Mouse (Mus musculus) lung, embryonic 16.5 days (tissue): Measurements from ENCODE around the gene Macrod2. TPM values are rescaled to one million over a fixed set of nuclear protein-coding genes. Genes with fewer than 3 reads are reported as not detected.

ENCODE experiments used
- ATAC-seq: fragments of 200-750 bp; cut with Nextera tagmentation; 2 replicates; pipeline ENCODE4 v1.8.0; 2017; ENCODE audit warnings: low read depth, mild to moderate bottlenecking, moderate library complexity
- H3K27ac ChIP-seq: fragments of 300-500 bp; sonication (generic); 2 replicates; pipeline ENCODE4 v1.5.1; 2014; ENCODE audit warnings: mild to moderate bottlenecking, control low read depth, low read length
- H3K27me3 ChIP-seq: fragments of 300-500 bp; sonication (generic); 2 replicates; pipeline ENCODE4 v1.6.1; 2014; ENCODE audit warnings: low read depth, low read length, mixed read lengths; ENCODE audit not compliant: control insufficient read depth, insufficient read depth
- H3K36me3 ChIP-seq: fragments of 300-500 bp; sonication (generic); 2 replicates; pipeline ENCODE4 v1.6.1; 2014; ENCODE audit warnings: low read length; ENCODE audit not compliant: control insufficient read depth, insufficient read depth
- H3K4me1 ChIP-seq: fragments of 300-500 bp; sonication (generic); replicated peaks from 2 replicates; pipeline ENCODE4 v1.6.1; 2014; ENCODE audit warnings: low read length, mixed read lengths; ENCODE audit not compliant: control insufficient read depth, insufficient read depth
- H3K4me2 ChIP-seq: fragments of 300-500 bp; sonication (generic); 2 replicates; pipeline ENCODE4 v1.6.1; 2014; ENCODE audit warnings: low read depth, low read length, control low read depth
- H3K4me3 ChIP-seq: fragments of 300-500 bp; sonication (generic); 2 replicates; pipeline ENCODE4 v1.5.1; 2014; ENCODE audit warnings: mild to moderate bottlenecking, low read length, control low read depth
- H3K9ac ChIP-seq: fragments of 300-500 bp; sonication (generic); 2 replicates; pipeline ENCODE4 v1.6.1; 2014; ENCODE audit warnings: low read length, control low read depth
- H3K9me3 ChIP-seq: fragments of 300-500 bp; sonication (generic); 2 replicates; pipeline ENCODE4 v1.6.1; 2016; ENCODE audit warnings: low read length; ENCODE audit not compliant: control insufficient read depth
- WGBS: fragments of 180-500 bp; shearing (Covaris S2); extraction: QIAGEN DNeasy Blood & Tissue Kit; methylation state at CpG from one replicate; pipeline ENCODE4 v1.1.7; 2014; 5-methylcytosine and 5-hydroxymethylcytosine counted together
- polyA plus RNA-seq: library from polyadenylated mRNA; unstranded; fragments of >200 nt; fragmentation: Nextera tagmentation; extraction: Ambion mirVana; gene quantifications from 2 replicates; pipeline ENCODE4 v1.2.1, GENCODE M21; 2015

The Macrod2 gene
- polyA plus RNA-seq = 31.4 and 32.1 TPM in 2 replicates

GRCm38 (mm10) chr2:140395179-140395578, at the start of gene Macrod2:
TSS of gene Macrod2 (plus strand) at chr2:140395309.
- peak within 1 kb of the TSS; percentile 17; the same call in 1 of the 2 replicates for H3K27ac ChIP-seq

GRCm38 (mm10) chr2:140359905-140360304, 35.2 kb upstream of the Macrod2 start:
- Histone ChIP-seq H3K36me3 (no peaks in the 10 kb centered on the region), H3K9me3 (no peaks in the 10 kb centered on the region), H3K4me3 (no peak overlapping the region), H3K9ac (no peak overlapping the region), H3K4me2 (no peak overlapping the region), H3K4me1 (no peaks in the 10 kb centered on the region), H3K27ac (no peak overlapping the region), H3K27me3 (no peaks in the 10 kb centered on the region)
- peak; percentile 76 for ATAC-seq
- 28% methylated on average over 2 of the region's 2 CpGs for WGBS

More at GRCm38 (mm10) chr2:140395179-140395578, at the start of gene Macrod2:
- H3K27me3 ChIP-seq = peaks cover 3% of the 10 kb centered on the region; the same call in 1 of the 2 replicates
- H3K4me1 ChIP-seq = peaks cover 6% of the 10 kb centered on the region; the same call in 1 of the 2 replicates
- peak within 1 kb of the TSS; percentile 71 for H3K9ac ChIP-seq
- H3K9me3 ChIP-seq = no peaks in the 10 kb centered on the region
- peak; percentile 99 for ATAC-seq
- under 1% methylated on average over 43 of the region's 47 CpGs for WGBS
- H3K4me3 ChIP-seq = peak within 1 kb of the TSS; percentile 84
- H3K36me3 ChIP-seq = no peaks in the 10 kb centered on the region
- H3K4me2 ChIP-seq = peak within 1 kb of the TSS; percentile 98

- 68% methylated on average over 1 of the region's 1 CpGs for WGBS
- H3K4me2 ChIP-seq = no peak overlapping the region
- no peaks in the 10 kb centered on the region for H3K4me1 ChIP-seq
- H3K9me3 ChIP-seq = no peaks in the 10 kb centered on the region
- H3K4me3 ChIP-seq = no peak overlapping the region
- H3K36me3 ChIP-seq = no peaks in the 10 kb centered on the region
- H3K9ac ChIP-seq = no peak overlapping the region
- H3K27me3 ChIP-seq = no peaks in the 10 kb centered on the region
- no peak overlapping the region for H3K27ac ChIP-seq
- ATAC-seq = no peak
Measured at GRCm38 (mm10) chr2:140364804-140365203, 30.3 kb upstream of the Macrod2 start.

GRCm38 (mm10) chr2:140389525-140389924, 5.6 kb upstream of the Macrod2 start, which contains the start of gene Sel1l2:
TSS of gene Sel1l2 (minus strand) at chr2:140389706.
- H3K36me3 ChIP-seq = no peaks in the 10 kb centered on the region
- no peak within 1 kb of the TSS for H3K27ac ChIP-seq
- no peaks in the 10 kb centered on the region for H3K4me1 ChIP-seq
- no peaks in the 10 kb centered on the region for H3K9me3 ChIP-seq
- no peak within 1 kb of the TSS for H3K4me3 ChIP-seq
- no peak within 1 kb of the TSS for H3K4me2 ChIP-seq
- WGBS = 29% methylated on average over 4 of the region's 4 CpGs
- no peaks in the 10 kb centered on the region for H3K27me3 ChIP-seq
- no peak within 1 kb of the TSS for H3K9ac ChIP-seq
- ATAC-seq = no peak

- H3K27ac ChIP-seq = no peak overlapping the region; the same call in 1 of the 2 replicates
- peak overlapping the region; percentile 98 for H3K4me2 ChIP-seq
- H3K9me3 ChIP-seq = no peaks in the 10 kb centered on the region
- peak overlapping the region; percentile 84 for H3K4me3 ChIP-seq
- H3K27me3 ChIP-seq = peaks cover 3% of the 10 kb centered on the region; the same call in 1 of the 2 replicates
- H3K4me1 ChIP-seq = peaks cover 6% of the 10 kb centered on the region; the same call in 1 of the 2 replicates
- peak; percentile 72 for ATAC-seq
- WGBS = 0% methylated on average over 27 of the region's 58 CpGs
- H3K9ac ChIP-seq = peak overlapping the region; percentile 71
- H3K36me3 ChIP-seq = no peaks in the 10 kb centered on the region
Measured at GRCm38 (mm10) chr2:140395744-140396231, 679 bp downstream of the Macrod2 start.

GRCm38 (mm10) chr2:140425844-140426243, 30.7 kb downstream of the Macrod2 start:
- Histone ChIP-seq H3K4me2 (no peak overlapping the region), H3K27me3 (no peaks in the 10 kb centered on the region), H3K27ac (no peak overlapping the region), H3K9me3 (no peaks in the 10 kb centered on the region), H3K9ac (no peak overlapping the region), H3K4me3 (no peak overlapping the region), H3K36me3 (no peaks in the 10 kb centered on the region), H3K4me1 (no peaks in the 10 kb centered on the region)
- ATAC-seq = no peak

- Histone ChIP-seq H3K9ac (no peak overlapping the region), H3K36me3 (no peaks in the 10 kb centered on the region), H3K27me3 (no peaks in the 10 kb centered on the region), H3K4me3 (no peak overlapping the region), H3K27ac (no peak overlapping the region), H3K9me3 (no peaks in the 10 kb centered on the region), H3K4me1 (no peaks in the 10 kb centered on the region), H3K4me2 (no peak overlapping the region)
- 0 out of 2 replicates have a peak, but pooled peaks have one; percentile 38 for ATAC-seq
- 9% methylated on average over 4 of the region's 4 CpGs for WGBS
Measured at GRCm38 (mm10) chr2:140427283-140427682, 32.2 kb downstream of the Macrod2 start.

- WGBS = 61% methylated on average over 4 of the region's 4 CpGs
- Histone ChIP-seq H3K4me3 (no peak overlapping the region), H3K9ac (no peak overlapping the region), H3K4me1 (no peaks in the 10 kb centered on the region), H3K9me3 (no peaks in the 10 kb centered on the region), H3K27ac (no peak overlapping the region), H3K36me3 (no peaks in the 10 kb centered on the region), H3K27me3 (no peaks in the 10 kb centered on the region), H3K4me2 (no peak overlapping the region)
- ATAC-seq = no peak
Measured at GRCm38 (mm10) chr2:140439081-140439480, 44.0 kb downstream of the Macrod2 start.

GRCm38 (mm10) chr2:140448636-140449035, 53.5 kb downstream of the Macrod2 start:
- Histone ChIP-seq H3K4me2 (no peak overlapping the region), H3K9me3 (no peaks in the 10 kb centered on the region), H3K36me3 (no peaks in the 10 kb centered on the region), H3K27ac (no peak overlapping the region), H3K27me3 (no peaks in the 10 kb centered on the region), H3K9ac (no peak overlapping the region), H3K4me3 (no peak overlapping the region), H3K4me1 (no peaks in the 10 kb centered on the region)
- no peak for ATAC-seq
- 74% methylated on average over 2 of the region's 2 CpGs for WGBS
